Mouse (Mus musculus) E14TG2a.4 (cell line): ENCODE results near the gene Morc4.

Experiments used
- H3K27me3 ChIP-seq: 2 replicates; pipeline ENCODE4 v1.6.1; 2014; ENCODE audit warnings: low read length, control low read depth; ENCODE audit not compliant: insufficient read depth
- H3K36me3 ChIP-seq: 2 replicates; pipeline ENCODE4 v1.6.1; 2014; ENCODE audit warnings: low read length, control low read depth; ENCODE audit not compliant: insufficient read depth
- H3K4me1 ChIP-seq: replicated peaks from 2 replicates; pipeline ENCODE4 v1.6.1; 2014; ENCODE audit warnings: low read depth, low read length, control low read depth
- H3K4me3 ChIP-seq: replicated peaks from 2 replicates; pipeline ENCODE4 v1.5.1; 2014; ENCODE audit warnings: mild to moderate bottlenecking, low read length
- H3K9me3 ChIP-seq: 2 replicates; pipeline ENCODE4 v1.6.1; 2014; ENCODE audit warnings: low read length, control low read depth
- CTCF ChIP-seq: conservative IDR thresholded peaks from 2 replicates; pipeline ENCODE4 v1.5.1; 2014; ENCODE audit warnings: low read length
- NANOG ChIP-seq: IDR thresholded peaks from 2 replicates; pipeline ENCODE4 v1.6.1; 2014; ENCODE audit warnings: borderline replicate concordance, low read length, mixed read lengths
- POU5F1 ChIP-seq: IDR thresholded peaks from 2 replicates; pipeline ENCODE4 v1.6.1; 2014; ENCODE audit warnings: low read length, borderline replicate concordance

The Morc4 gene

DNA sequence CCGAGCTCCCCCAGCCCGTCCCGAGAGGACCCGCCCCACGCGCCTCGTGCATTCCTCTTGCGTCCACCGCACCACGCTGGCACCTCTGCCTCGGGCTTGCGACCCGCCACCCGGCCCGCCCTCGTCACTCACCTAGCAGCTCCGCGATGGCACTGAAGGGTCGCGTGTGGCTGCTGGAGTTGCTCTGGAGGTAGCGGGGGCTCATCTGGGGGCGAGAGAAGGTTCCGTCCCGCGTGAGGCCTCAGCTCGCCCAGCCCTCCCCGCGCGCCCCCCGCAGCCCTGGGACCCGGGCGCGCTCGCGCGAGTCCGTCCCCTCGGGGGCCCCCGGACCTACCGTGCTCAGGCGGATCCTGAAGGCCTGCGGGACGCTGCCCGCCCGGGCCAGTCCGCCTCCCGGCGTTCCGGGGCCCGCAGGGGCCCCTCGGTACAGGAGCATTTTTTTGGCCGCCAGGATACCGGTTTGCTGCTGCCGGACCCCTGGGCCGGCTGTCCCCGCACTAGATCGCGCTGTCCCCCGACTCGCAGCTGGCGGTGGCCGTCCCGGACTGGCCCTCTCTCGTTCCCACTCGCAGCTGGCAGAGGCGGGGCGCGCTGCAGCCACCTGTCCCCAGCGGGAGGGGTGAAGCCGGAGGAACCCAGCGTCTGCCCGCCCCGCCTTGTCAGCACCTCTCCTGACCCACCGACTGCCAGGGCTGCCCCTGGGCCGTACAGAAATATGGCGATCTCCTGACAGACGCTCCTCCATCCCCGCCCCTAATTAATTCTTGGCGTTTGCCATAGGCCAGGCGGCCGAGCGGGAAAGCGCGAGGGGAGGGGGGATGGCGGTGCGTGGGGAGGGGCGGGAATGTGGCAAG is at the start of gene Morc4:
TSS of gene Morc4 (minus strand) at position 740 of the 854 bp plus-strand sequence.
- peak within 1 kb of the TSS; percentile 81 for H3K4me3 ChIP-seq
- no peaks in the 10 kb centered on the region for H3K4me1 ChIP-seq
- peaks cover 40% of the 10 kb centered on the region for H3K27me3 ChIP-seq
- no peaks in the 10 kb centered on the region for H3K36me3 ChIP-seq
- TF ChIP-seq NANOG (no peak), POU5F1 (no peak), CTCF (no peak)
- no peaks in the 10 kb centered on the region for H3K9me3 ChIP-seq

DNA sequence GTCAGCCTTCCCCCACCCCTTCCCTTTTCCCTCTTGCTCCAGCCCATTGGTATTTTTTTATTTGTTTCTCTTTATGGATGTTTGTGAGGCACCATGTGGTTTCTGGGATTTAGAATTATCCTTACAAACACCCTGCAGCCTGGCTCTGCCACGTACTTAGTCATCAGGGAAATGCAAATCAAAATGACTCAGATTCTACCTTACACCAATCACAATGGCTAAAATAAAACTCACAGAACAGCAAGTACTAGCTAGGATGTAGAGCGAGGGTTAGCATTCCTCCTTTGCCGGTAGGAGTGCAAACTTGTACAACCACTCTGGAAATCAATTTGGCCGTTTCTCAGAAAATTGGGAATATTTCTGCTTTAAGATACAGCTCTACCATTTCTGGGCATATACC is 49.1 kb upstream of the Morc4 start:
- no peaks in the 10 kb centered on the region for H3K4me1 ChIP-seq
- TF ChIP-seq POU5F1 (no peak), CTCF (no peak), NANOG (no peak)
- no peaks in the 10 kb centered on the region for H3K27me3 ChIP-seq
- H3K4me3 ChIP-seq = no peak overlapping the region
- no peaks in the 10 kb centered on the region for H3K36me3 ChIP-seq
- H3K9me3 ChIP-seq = no peaks in the 10 kb centered on the region

DNA sequence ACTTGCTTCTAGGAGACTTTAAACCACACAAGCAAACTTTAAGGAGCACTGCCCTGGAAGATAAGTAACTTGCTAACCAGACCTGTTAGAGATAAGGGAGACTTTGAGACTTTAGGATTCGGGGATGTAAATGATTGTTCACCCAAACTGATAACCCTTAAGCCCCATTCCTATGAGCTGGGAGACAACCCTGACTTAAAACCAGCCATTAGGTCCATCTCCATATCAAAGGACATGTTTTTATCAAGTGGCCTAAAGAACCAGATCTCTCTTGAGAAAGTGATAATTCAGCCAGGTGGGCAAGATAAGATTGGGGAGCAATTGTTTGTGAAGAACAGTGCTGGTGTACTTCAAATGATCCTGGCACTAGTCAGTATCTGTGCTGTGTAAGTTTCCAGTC is 19.9 kb upstream of the Morc4 start:
- Histone ChIP-seq H3K9me3 (no peaks in the 10 kb centered on the region), H3K4me1 (no peaks in the 10 kb centered on the region), H3K27me3 (no peaks in the 10 kb centered on the region), H3K4me3 (no peak overlapping the region), H3K36me3 (no peaks in the 10 kb centered on the region)
- no peak for TF ChIP-seq NANOG
- TF ChIP-seq POU5F1 = no peak
- no peak for TF ChIP-seq CTCF

DNA sequence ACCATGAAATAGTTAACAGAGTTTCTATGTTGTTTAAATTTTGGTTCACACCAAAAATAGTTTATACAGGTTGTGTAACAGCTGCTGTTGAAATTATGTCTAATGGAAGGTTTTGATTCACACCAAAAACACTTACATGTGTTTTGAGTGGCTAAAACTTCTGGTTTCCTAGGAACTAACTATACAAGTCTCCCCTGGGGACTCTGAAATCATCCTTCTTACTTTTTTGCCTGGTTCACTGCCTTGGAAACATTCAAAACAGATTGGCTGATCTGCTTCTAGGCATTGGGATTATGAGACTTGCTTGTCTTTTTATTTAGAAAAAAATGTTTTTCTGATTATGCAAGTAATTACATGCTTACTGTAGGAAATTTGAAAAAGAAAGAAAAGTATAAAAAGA is 11.7 kb upstream of the Morc4 start:
- no peaks in the 10 kb centered on the region for H3K4me1 ChIP-seq
- no peaks in the 10 kb centered on the region for H3K27me3 ChIP-seq
- H3K36me3 ChIP-seq = no peaks in the 10 kb centered on the region
- no peaks in the 10 kb centered on the region for H3K9me3 ChIP-seq
- H3K4me3 ChIP-seq = no peak overlapping the region
- TF ChIP-seq NANOG = no peak
- no peak for TF ChIP-seq POU5F1
- TF ChIP-seq CTCF = no peak

DNA sequence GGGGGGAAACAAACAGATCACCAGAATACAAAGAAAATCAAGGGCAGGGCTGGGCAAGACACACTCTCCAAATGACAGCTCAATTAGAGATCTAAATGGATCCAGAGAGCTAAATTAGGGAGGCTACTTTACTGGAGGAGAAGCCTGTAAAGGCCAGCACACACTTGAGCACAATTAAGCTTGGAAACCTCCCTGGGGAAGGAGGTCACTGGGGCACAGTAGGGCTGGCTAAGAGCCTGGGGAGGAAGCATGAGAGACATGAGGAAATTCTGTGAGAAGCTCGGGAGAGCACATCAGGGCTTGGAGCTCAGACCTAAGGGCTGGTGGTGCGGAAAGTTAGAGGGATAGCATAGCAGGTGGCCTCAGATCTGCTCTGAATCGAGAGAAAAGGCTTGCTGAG is 6.5 kb upstream of the Morc4 start:
- Histone ChIP-seq H3K4me1 (no peaks in the 10 kb centered on the region), H3K36me3 (no peaks in the 10 kb centered on the region), H3K4me3 (no peak overlapping the region), H3K27me3 (0 out of 2 replicates have a peak, but pooled peaks cover 1% of the 10 kb centered on the region), H3K9me3 (no peaks in the 10 kb centered on the region)
- TF ChIP-seq POU5F1 (no peak), CTCF (no peak), NANOG (no peak)

DNA sequence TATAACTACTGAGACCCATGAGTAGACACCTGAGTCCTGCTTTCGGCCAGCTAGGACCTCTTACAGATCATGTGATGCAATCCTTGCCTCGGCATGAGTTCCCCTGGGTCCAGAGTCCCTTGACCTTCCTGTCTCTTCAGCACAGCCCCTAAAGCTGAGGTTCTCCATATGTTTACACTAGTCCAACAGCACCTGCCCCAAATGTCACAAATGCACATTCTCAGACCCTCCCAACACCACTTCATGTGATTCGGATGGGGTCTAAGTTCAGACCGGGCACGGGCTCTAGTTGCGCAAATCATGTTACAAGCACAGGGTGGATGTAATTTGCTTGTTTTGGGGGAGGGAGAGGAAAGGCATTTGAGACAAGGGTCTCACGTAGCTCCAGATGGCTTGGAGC is 5.6 kb upstream of the Morc4 start:
- Histone ChIP-seq H3K27me3 (peaks cover 9% of the 10 kb centered on the region), H3K9me3 (no peaks in the 10 kb centered on the region), H3K36me3 (no peaks in the 10 kb centered on the region), H3K4me3 (no peak overlapping the region), H3K4me1 (no peaks in the 10 kb centered on the region)
- TF ChIP-seq NANOG (no peak), POU5F1 (no peak), CTCF (no peak)

DNA sequence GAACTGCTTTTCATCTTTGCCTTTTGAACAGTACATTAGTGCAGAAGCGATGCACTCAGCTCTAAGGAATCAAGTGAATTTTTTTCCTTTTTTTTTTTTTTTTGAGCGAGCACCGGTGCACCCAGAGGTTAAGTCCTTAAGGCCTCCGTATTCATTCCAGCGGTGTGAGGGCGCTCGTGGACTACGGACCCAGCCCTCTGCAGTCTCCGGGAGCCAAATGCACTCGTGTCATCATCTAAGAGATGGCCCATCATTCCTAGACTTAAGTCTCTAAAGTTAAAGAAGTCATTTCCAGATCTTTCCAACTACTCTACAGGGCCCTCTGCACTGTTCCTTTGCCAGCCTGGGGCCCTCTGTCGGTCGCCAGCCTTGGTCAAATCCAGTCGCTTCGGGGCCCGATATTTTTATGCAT is 1.2 kb downstream of the Morc4 start:
- TF ChIP-seq NANOG = no peak
- Histone ChIP-seq H3K4me1 (no peaks in the 10 kb centered on the region), H3K27me3 (peaks cover 40% of the 10 kb centered on the region), H3K4me3 (no peak overlapping the region), H3K36me3 (no peaks in the 10 kb centered on the region), H3K9me3 (no peaks in the 10 kb centered on the region)

DNA sequence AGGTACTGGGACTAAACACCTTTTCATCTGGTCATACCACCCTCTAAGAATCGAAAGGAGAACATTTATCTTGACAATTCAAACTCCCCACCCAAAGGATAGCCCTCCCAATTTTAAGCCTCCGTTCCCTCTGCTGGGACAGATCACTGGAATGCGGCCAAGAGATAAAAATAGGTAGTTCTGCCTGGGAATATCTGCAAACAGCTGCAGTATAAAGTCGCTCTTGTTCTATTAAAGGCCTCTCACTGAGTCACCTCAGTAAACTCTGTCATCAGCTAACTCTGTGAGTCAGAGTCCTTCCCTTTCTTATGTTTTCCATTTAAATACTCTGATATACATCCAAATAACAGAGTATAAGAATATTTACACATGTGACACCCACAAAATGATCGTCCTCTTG is 12.1 kb downstream of the Morc4 start:
- no peaks in the 10 kb centered on the region for H3K9me3 ChIP-seq
- H3K4me3 ChIP-seq = no peak overlapping the region
- TF ChIP-seq NANOG (no peak), CTCF (no peak), POU5F1 (no peak)
- H3K27me3 ChIP-seq = no peaks in the 10 kb centered on the region
- H3K4me1 ChIP-seq = no peaks in the 10 kb centered on the region
- no peaks in the 10 kb centered on the region for H3K36me3 ChIP-seq

DNA sequence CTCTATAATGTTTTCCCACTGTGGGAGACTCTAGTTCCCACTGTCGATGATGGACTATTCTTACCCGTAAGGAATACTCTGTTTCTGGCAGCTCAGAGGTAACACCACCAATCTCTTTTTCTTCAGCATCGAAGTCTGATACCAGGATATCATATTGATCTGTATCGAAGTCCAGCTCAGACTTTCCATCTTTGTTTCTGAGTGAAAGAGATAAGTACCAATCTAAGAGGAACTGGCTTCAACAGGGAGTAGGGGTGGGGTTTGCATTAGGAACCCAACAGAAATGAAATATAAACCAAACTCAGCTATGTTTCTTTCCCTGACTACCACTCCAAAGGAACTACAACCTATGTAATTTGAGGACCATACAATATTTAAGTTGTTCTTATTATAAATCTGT is 16.7 kb downstream of the Morc4 start:
- no peaks in the 10 kb centered on the region for H3K27me3 ChIP-seq
- H3K4me3 ChIP-seq = no peak overlapping the region
- H3K4me1 ChIP-seq = no peaks in the 10 kb centered on the region
- no peaks in the 10 kb centered on the region for H3K9me3 ChIP-seq
- no peaks in the 10 kb centered on the region for H3K36me3 ChIP-seq
- no peak for TF ChIP-seq POU5F1
- no peak for TF ChIP-seq CTCF
- no peak for TF ChIP-seq NANOG
